Mouse (Mus musculus): ENCODE measurements around the gene Batf2.

The Batf2 gene

DNA sequence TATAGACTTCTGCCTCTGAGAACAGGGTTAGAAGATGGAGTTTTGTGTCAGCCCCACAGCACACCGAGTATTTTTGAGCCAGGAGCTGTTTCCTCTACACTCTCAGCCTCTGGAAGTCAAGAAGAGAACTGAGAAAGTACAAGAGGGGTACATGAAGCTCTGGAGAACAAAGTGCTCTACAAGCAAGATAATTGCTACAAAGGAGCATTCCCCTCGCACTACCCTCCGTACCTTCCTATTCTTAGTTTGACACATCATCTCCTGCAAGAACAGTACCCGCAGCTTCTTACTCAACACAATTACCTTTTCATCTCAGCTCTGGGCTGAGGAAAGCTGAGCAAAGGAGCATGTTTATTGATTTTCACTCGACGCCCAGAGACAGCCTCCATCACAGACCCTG is 77.8 kb downstream of the Batf2 start:
- in situ Hi-C loops (cut with MseI, MboI) = no loop called here
